Mouse (Mus musculus) limb, embryonic 15.5 days (tissue): ENCODE data around the gene Mrgbp. TPM values are rescaled to one million over a fixed set of nuclear protein-coding genes. Genes with fewer than 3 reads are reported as not detected.

Experiments used
- ATAC-seq: fragments of 200-750 bp; cut with Nextera tagmentation; 2 replicates; pipeline ENCODE4 v1.8.0; 2017; ENCODE audit warnings: low read depth, moderate TSS enrichment; ENCODE audit not compliant: insufficient number of reproducible peaks, low FRiP score, low TSS enrichment
- H3K27ac ChIP-seq: fragments of 300-500 bp; sonication (generic); 2 replicates; pipeline ENCODE4 v1.5.1; 2015; ENCODE audit warnings: moderate library complexity, mild to moderate bottlenecking, inconsistent platforms
- H3K27me3 ChIP-seq: fragments of 300-500 bp; sonication (generic); 2 replicates; pipeline ENCODE4 v1.6.1; 2015; ENCODE audit warnings: inconsistent platforms
- H3K36me3 ChIP-seq: fragments of 300-500 bp; sonication (generic); 2 replicates; pipeline ENCODE4 v1.6.1; 2015; ENCODE audit warnings: inconsistent platforms
- H3K4me1 ChIP-seq: fragments of 300-500 bp; sonication (generic); 2 replicates; pipeline ENCODE4 v1.6.1; 2015; ENCODE audit warnings: inconsistent platforms
- H3K4me2 ChIP-seq: fragments of 300-500 bp; sonication (generic); 2 replicates; pipeline ENCODE4 v1.6.1; 2015; ENCODE audit warnings: mild to moderate bottlenecking, inconsistent platforms
- H3K4me3 ChIP-seq: fragments of 300-500 bp; sonication (generic); 2 replicates; pipeline ENCODE4 v1.5.1; 2015; ENCODE audit warnings: mild to moderate bottlenecking, inconsistent platforms
- H3K9ac ChIP-seq: fragments of 300-500 bp; sonication (generic); 2 replicates; pipeline ENCODE4 v1.6.1; 2015; ENCODE audit warnings: inconsistent platforms
- H3K9me3 ChIP-seq: fragments of 300-500 bp; sonication (generic); 2 replicates; pipeline ENCODE4 v1.6.1; 2016; ENCODE audit warnings: inconsistent platforms
- WGBS: fragments of 180-500 bp; shearing (Covaris S2); methylation state at CpG from one replicate; pipeline ENCODE4 v1.1.7; 2015; 5-methylcytosine and 5-hydroxymethylcytosine counted together
- polyA plus RNA-seq: library from polyadenylated mRNA; unstranded; fragments of >200 nt; fragmentation: Nextera tagmentation; extraction: Ambion mirVana; gene quantifications from 2 replicates; pipeline ENCODE4 v1.2.1, GENCODE M21; 2015

The Mrgbp gene
- polyA plus RNA-seq, 1 experiment from 2014 or later: 30.3 TPM

- Histone ChIP-seq H3K4me3 (peak overlapping the region; percentile 44), H3K27ac (peak overlapping the region; percentile 84), H3K9ac (peak overlapping the region; percentile 24), H3K4me2 (peak overlapping the region; percentile 67), H3K9me3 (no peaks in the 10 kb centered on the region), H3K4me1 (peaks cover 35% of the 10 kb centered on the region), H3K27me3 (peaks cover 16% of the 10 kb centered on the region; the same call in 1 of the 2 replicates), H3K36me3 (peaks cover 24% of the 10 kb centered on the region)
- ATAC-seq: peak; percentile 41; the same call in 1 of the 2 replicates
- 2% methylated on average over 39 of the region's 41 CpGs for WGBS
These were observed 17.1 kb downstream of the Mrgbp start for GRCm38 (mm10) chr2:180598157-180598705.

- Histone ChIP-seq H3K4me2 (peak overlapping the region; percentile 67), H3K27ac (peak overlapping the region; percentile 84)
These were observed 19.5 kb downstream of the Mrgbp start for GRCm38 (mm10) chr2:180600569-180601021.

GRCm38 (mm10) chr2:180604781-180605180 lies 23.7 kb downstream of the Mrgbp start:
- WGBS: 38% methylated on average over 6 of the region's 6 CpGs
- Histone ChIP-seq H3K27me3 (no peaks in the 10 kb centered on the region; the same call in 1 of the 2 replicates), H3K4me1 (peaks cover 30% of the 10 kb centered on the region), H3K27ac (peak overlapping the region; percentile 76), H3K36me3 (no peaks in the 10 kb centered on the region), H3K4me3 (no peak overlapping the region), H3K4me2 (no peak overlapping the region), H3K9ac (no peak overlapping the region), H3K9me3 (no peaks in the 10 kb centered on the region)
- peak; percentile 56 for ATAC-seq

More at GRCm38 (mm10) chr2:180600569-180601021, 19.5 kb downstream of the Mrgbp start:
- H3K9me3 ChIP-seq: no peaks in the 10 kb centered on the region
- peaks cover 3% of the 10 kb centered on the region; the same call in 1 of the 2 replicates for H3K36me3 ChIP-seq
- WGBS: 27% methylated on average over 9 of the region's 9 CpGs
- peak overlapping the region; percentile 7; the same call in 1 of the 2 replicates for H3K9ac ChIP-seq
- peaks cover 16% of the 10 kb centered on the region; the same call in 1 of the 2 replicates for H3K27me3 ChIP-seq
- no peak for ATAC-seq
- H3K4me3 ChIP-seq: peak overlapping the region; percentile 44
- H3K4me1 ChIP-seq: peaks cover 45% of the 10 kb centered on the region

- ATAC-seq: no peak
- WGBS: 58% methylated on average over 4 of the region's 4 CpGs
- H3K9ac ChIP-seq: no peak overlapping the region
- H3K4me2 ChIP-seq: no peak overlapping the region
- peaks cover 6% of the 10 kb centered on the region; the same call in 1 of the 2 replicates for H3K4me1 ChIP-seq
- peak overlapping the region; percentile 81 for H3K27ac ChIP-seq
- H3K9me3 ChIP-seq: no peaks in the 10 kb centered on the region
- H3K27me3 ChIP-seq: no peaks in the 10 kb centered on the region
- H3K36me3 ChIP-seq: peaks cover 10% of the 10 kb centered on the region; the same call in 1 of the 2 replicates
- no peak overlapping the region for H3K4me3 ChIP-seq
These were observed 29.2 kb downstream of the Mrgbp start for GRCm38 (mm10) chr2:180610283-180610682.

GRCm38 (mm10) chr2:180611882-180612281 lies 30.8 kb downstream of the Mrgbp start:
- ATAC-seq: peak; percentile 57
- H3K36me3 ChIP-seq: peaks cover 12% of the 10 kb centered on the region; the same call in 1 of the 2 replicates
- no peaks in the 10 kb centered on the region for H3K9me3 ChIP-seq
- peak overlapping the region; percentile 81; the same call in 1 of the 2 replicates for H3K27ac ChIP-seq
- no peak overlapping the region for H3K4me3 ChIP-seq
- WGBS: 46% methylated on average over 2 of the region's 2 CpGs
- H3K4me2 ChIP-seq: no peak overlapping the region
- H3K27me3 ChIP-seq: no peaks in the 10 kb centered on the region
- H3K4me1 ChIP-seq: peaks cover 6% of the 10 kb centered on the region; the same call in 1 of the 2 replicates
- H3K9ac ChIP-seq: no peak overlapping the region

Other genes starting within 250 kb of the Mrgbp start
- not detected in 2 replicates for gene Gata5, start 246.6 kb upstream of the Mrgbp start, polyA plus RNA-seq
- gene Slco4a1, start 125.1 kb upstream of the Mrgbp start, polyA plus RNA-seq: 0.78 and 0.99 TPM in 2 replicates
- 0.32 and 0.43 TPM in 2 replicates for gene Ntsr1, start 81.3 kb upstream of the Mrgbp start, polyA plus RNA-seq
- 57.3 and 60.6 TPM in 2 replicates for gene Ogfr, start 7.9 kb downstream of the Mrgbp start, polyA plus RNA-seq
- 412 and 416 TPM in 2 replicates for gene Col9a3, start 16.5 kb downstream of the Mrgbp start, polyA plus RNA-seq
- gene Tcfl5, start 61.4 kb downstream of the Mrgbp start, polyA plus RNA-seq: 0.22 and 0.45 TPM in 2 replicates
- gene Dido1, start 128.7 kb downstream of the Mrgbp start, polyA plus RNA-seq: 25.5 and 28.2 TPM in 2 replicates
- 73.7 and 76.1 TPM in 2 replicates for gene Gid8, start 128.8 kb downstream of the Mrgbp start, polyA plus RNA-seq
- 1.7 and 2.5 TPM in 2 replicates for gene Slc17a9, start 144.0 kb downstream of the Mrgbp start, polyA plus RNA-seq
- gene Bhlhe23, start 195.6 kb downstream of the Mrgbp start, polyA plus RNA-seq: not detected in 2 replicates